Mouse (Mus musculus) mouse embryonic stem cell (cell line): ENCODE measurements around the gene Psmd3.
"Not testable (repeated sequence)": the region's sequence is repeated elsewhere in the genome, so short reads cannot be mapped to it uniquely, and the experiment has no call there.

ENCODE experiments used
- in situ Hi-C, 2 experiments: fragments of 300-500 bp; cut with MboI; formaldehyde crosslinking; loops; 1 replicate in 1 of 2; 3 replicates in 1 of 2; pipeline ENCODE4 v1.14.3; 2019 to 2020; ENCODE audit warnings: low sequenced_read_pairs in 2 of 2, low pct_unique_long_range_greater_than_20kb in 1 of 2, mixed read lengths in 1 of 2; ENCODE audit not compliant: unreplicated experiment in 1 of 2

Psmd3 gene

DNA sequence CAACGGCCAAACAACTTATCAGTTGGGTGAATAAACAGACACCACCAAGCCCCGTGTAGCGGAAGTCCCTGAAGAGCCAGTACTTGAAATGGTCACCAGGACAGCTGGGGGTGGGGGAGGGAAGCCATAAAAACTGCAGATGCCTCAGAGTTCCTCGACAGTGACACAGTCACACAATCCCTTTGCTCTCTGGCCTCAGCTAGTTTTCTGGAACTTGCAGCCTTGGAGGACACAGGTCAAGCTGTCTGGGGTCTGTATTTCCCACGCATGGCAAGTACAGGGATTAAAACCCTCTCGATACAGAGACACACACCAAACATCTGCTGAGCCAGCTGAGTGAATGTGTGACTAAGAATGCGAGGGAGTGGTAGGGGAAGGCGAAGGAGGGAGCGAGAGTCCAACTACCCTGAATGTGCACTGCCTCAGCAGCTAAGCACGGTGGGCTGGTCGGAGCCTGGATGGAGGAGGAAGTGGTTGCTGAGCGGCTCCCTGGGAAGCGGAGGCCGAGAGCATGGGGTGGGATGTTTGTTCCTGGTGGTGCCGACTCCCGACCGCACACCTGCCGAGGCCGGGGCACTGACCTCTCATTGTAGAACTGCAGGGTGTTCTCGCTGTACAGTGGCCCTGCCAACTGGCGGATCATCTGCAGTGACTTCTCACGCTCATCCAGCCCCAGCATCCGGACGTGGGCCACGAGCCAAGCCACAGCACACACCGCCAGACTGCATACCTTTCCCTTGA is 26.8 kb downstream of the Psmd3 start:
- in situ Hi-C loops = no loop called here

DNA sequence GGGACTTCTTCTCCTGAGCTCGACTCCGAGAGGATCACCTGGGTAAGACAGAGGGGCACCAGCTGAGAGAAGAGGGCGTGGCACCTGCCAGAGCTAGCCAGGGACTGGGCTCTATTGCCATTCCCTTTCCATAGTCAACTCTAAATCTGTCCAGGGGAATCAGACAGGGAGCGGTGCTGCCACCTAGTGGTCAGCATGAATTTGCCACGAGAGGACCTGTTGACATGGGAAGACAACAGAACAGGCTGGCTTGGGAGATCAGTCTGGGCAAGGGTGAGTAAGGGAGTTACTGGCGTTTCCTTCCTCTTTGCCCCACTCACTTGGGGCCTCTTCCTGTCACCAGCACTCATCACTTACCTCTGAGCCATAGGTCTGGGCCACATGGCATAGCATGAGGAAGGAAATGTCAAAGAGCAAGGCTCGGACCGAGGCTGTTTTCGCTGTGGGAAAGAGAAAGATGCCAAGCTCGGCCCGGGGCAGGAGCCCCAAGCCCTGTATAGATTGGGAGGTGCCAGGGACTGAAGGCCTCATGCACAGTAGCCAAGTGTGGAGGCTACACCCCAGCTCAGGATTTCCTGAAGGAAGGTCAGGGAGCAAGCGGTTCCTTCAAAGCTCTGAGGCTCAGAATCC is 28.2 kb downstream of the Psmd3 start:
- in situ Hi-C loops = no loop called here

DNA sequence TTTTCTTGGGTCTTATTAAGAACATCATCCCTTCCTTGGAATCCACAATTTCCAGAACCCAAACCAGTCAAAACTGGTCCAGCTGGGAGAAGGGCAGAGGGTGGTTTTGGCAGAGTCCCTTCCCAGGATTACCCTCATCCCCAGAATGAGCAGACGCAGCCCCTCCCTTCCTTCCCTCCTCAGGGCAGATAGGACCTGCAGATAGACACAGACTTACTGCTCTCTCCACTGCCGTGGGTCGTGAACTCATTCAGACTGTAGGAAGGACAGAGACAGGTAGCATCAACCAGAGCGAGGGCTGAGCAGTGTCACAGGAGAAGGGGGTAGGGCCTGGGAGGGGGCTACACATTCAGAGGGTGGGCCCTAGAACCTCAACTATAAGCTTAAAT is 28.7 kb downstream of the Psmd3 start:
- in situ Hi-C loops = no loop called here

DNA sequence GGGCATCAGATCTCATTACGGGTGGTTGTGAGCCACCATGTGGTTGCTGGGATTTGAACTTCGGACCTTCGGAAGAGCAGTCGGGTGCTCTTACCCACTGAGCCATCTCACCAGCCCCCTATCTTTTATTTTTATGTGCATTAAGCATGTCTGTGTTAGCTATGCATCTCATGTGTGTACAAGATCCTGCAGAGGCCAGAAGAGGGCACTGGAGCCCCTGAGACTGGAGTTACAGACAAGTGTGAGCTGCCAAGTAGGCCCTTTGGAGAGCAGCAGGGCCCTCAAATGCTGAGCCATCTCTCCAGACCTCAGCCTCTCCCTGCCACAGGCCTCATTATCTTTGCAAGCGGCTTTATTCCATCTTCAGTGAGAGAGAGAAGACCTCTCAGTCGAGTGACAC is 29.7 kb downstream of the Psmd3 start:
- in situ Hi-C loops = not testable (repeated sequence)

DNA sequence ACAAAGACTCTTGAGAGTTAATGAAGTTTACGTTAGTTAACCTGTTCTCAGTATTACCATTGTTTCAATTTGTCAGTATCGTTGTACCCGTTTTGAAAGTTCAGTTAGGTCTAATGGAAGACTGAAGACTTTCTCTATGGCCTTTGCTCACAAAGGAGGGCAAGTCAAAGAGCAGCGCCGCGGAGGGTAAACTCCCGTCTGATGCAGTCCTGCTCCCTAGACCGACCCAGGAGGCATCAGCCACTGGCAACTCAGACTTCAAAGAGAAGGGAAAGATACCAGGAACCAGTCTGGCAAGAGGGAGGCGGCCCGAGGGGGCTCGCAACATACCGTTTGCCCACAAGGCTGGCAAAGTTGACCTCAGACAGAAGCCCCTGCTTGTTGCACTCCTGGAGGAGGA is 31.3 kb downstream of the Psmd3 start:
- in situ Hi-C loops = no loop called here

GRCm38 (mm10) chr11:98715946-98716345 is 33.6 kb downstream of the Psmd3 start:
- in situ Hi-C loops = no loop called here

DNA sequence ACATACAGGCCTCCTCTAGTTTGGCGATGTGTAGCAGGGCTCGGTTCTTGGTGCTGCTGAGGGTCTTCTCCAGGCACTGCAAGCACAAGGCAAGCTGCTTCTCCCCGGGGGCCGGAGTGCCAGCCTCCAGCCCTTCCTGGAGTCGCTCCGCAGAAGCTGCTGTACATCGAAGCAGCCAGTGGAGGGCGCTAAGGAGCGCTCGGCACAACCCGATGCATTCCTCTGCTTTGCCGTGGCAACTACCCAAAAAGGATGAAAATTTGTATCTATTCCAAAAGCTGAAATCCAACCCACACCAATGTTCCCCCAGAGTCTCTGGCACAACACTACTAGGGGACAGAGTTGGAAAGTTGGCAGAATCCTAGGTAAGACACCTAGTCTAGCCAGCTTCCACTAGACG is 35.5 kb downstream of the Psmd3 start:
- in situ Hi-C loops = no loop called here

DNA sequence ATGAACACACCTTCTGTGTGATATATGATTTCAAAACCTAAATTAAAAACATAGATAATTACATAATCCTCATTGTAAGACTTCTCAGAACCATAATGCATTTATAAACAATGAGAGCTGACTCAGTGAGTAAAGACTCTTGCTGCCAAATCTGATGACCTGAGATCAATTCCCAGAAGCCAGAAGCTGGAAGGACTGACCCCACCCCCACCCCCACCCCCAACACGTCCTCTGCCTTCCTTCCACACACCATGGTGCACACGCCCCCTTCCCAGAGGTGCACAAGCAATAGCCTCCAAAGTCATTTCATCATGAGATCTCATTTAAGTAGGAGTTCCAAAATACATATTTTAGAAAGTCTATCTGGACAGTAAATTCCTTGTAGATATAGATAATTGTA is 38.4 kb downstream of the Psmd3 start:
- in situ Hi-C loops = no loop called here

DNA sequence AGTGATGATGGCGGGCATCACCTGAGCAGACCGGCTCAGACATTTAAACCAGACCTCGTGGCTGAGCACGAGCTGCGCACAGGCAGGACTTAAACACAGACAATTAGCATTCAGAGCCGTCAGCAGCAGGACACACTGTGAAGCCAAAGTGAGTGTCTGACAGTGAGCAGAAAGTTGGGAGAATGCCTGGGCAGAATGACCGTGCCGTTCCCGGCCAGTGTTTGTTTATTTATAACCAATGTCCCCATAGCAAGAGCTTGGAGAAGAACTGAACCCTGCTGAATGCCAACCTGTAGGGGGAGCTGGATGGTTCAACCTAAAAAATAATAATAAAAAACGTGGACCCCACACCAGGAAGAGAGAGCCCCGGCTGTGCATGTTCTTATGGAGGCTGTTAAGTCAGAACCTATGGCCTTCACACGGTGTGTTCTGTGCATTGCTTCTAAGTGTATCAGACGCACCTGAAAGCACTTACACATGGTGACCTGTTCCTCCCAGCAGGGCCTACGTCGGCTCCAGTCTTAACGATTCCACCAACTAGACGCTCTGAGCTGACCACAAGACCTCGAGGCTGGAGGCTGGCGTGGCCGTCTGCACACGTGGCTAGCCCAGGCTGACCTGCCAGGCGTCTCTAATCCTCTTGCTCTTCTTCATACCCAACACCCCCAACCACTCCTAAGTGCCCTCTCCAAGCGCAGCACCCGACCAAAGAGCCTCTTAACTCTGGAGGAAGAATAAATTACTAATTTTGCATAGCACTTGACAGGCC is 39.3 kb downstream of the Psmd3 start:
- in situ Hi-C loops = no loop called here

- in situ Hi-C loops = no loop called here
Measured at GRCm38 (mm10) chr11:98723098-98723497, 40.7 kb downstream of the Psmd3 start.

- in situ Hi-C loops = no loop called here
Measured at GRCm38 (mm10) chr11:98725926-98726506, 43.7 kb downstream of the Psmd3 start.

GRCm38 (mm10) chr11:98729119-98729588 is 46.8 kb downstream of the Psmd3 start, which contains the start of gene Med24:
Med24 (minus strand) TSS chr11:98729435.
- in situ Hi-C loops = no loop called here

- in situ Hi-C loops = loop anchor here in 1 of 2 experiments (10.0 kb wide), 1 partner anchor 54 kb away; no protein-coding TSS in a partner anchor
Measured at GRCm38 (mm10) chr11:98730727-98731126, 48.4 kb downstream of the Psmd3 start.

GRCm38 (mm10) chr11:98731134-98731533 is 48.8 kb downstream of the Psmd3 start:
- in situ Hi-C loops = loop anchor here in 1 of 2 experiments (10.0 kb wide), 1 partner anchor 54 kb away; no protein-coding TSS in a partner anchor

GRCm38 (mm10) chr11:98734020-98734419 is 51.7 kb downstream of the Psmd3 start:
- in situ Hi-C loops = loop anchor here in 1 of 2 experiments (10.0 kb wide), 1 partner anchor 51 kb away; no protein-coding TSS in a partner anchor

DNA sequence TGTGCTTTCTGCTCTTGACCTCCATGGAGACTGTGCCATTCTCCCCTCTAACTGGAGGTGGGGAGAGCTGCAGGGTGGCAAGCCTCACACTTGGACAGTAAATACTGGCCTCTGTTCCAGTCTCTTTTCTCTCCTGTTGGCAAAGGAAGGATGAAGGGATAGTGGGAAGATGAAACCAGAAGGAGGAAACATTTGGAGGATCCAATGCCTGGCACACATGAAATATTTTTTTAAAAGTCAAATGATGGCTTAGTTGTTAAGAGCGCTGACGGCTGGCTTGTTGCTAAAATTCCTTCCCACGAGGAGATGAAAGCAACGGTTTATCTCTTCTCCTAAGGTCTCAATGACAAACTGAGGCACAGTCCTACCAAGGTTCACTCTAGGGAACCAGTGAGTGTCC is 52.8 kb downstream of the Psmd3 start:
- in situ Hi-C loops = loop anchor here in 1 of 2 experiments (10.0 kb wide), 1 partner anchor 50 kb away; no protein-coding TSS in a partner anchor

GRCm38 (mm10) chr11:98736176-98736575 is 53.8 kb downstream of the Psmd3 start:
- in situ Hi-C loops = loop anchor here in 1 of 2 experiments (10.0 kb wide), 1 partner anchor 49 kb away; no protein-coding TSS in a partner anchor

GRCm38 (mm10) chr11:98737220-98737619 is 54.9 kb downstream of the Psmd3 start:
- in situ Hi-C loops = loop anchor here in 1 of 2 experiments (10.0 kb wide), 1 partner anchor 48 kb away; no protein-coding TSS in a partner anchor
